Mouse (Mus musculus) neutrophil, adult 59 days (primary cell): Measurements from ENCODE around the gene Pced1b. TPM values are rescaled to one million over a fixed set of nuclear protein-coding genes. Genes with fewer than 3 reads are reported as not detected.

Experiments
- total RNA-seq, 2 experiments: library from RNA; stranded (reverse); gene quantifications; 1 replicate in 1 of 2; 2 replicates in 1 of 2; pipeline ENCODE4 v1.2.4; 2023

Gene Pced1b
- total RNA-seq, result 10 to 100 TPM; 12.8 to 16.9 TPM

DNA sequence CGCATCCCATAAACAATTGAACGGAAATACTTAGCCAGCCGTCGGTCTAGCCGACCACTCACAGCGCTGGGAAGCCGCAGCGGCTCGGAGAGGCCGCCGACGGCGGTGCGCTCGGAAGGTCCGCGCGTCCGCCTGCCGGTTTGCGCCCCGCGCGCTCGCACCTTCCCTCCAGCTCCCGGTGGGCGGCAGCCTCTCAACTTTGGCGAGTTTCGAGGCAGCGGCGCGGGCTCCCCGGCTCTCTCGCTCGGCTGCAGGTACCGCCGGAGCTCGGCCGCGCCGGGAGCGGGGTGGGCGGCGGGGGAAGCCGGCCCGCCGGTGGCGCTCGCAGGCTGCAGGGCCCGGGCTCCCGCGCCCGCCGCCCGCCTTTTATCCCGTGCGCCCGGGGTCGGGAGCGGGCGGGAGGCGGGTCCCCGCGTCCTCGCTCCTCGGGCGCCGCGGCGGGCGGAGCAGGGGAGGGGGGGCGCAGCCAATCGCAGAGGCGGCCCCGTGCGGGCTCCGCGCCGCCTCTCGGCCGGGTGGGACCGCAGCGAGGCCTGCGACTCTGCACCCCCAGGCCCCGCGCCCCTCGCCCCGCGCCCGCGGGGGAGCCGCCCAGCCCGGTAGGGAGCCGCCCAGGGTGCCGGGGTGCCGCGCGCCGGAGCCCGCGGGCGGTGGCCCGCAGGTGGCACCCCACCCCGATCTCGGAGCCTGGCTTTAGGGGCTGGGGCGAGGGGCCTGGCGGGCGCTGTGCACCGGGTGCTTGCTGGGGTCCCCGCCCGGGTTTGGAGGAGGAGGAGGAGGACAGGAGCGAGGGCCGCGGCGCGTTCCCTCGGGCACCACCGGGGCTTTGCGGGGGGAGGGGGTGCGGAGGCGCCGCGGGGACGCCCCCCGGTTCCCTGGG lies at the start of gene Pced1b, which contains the start of gene Amigo2:
Pced1b (plus strand) TSS at position 197 of the 880 bp plus-strand sequence.
Amigo2 (minus strand) TSS at position 377 of the 880 bp plus-strand sequence.

Other genes with a start within 250 kb of the Pced1b start
- gene Slc38a4, start 191.2 kb upstream of the Pced1b start, total RNA-seq, result not detected
- 1 to 10 TPM in 1 of 2 experiments, under 1 TPM in 1; 0.64 to 1.9 TPM for gene Amigo2, start 180 bp downstream of the Pced1b start, total RNA-seq